Comparison of ENCODE assay signal across 19 mouse cellular contexts in the genomic region with DNA sequence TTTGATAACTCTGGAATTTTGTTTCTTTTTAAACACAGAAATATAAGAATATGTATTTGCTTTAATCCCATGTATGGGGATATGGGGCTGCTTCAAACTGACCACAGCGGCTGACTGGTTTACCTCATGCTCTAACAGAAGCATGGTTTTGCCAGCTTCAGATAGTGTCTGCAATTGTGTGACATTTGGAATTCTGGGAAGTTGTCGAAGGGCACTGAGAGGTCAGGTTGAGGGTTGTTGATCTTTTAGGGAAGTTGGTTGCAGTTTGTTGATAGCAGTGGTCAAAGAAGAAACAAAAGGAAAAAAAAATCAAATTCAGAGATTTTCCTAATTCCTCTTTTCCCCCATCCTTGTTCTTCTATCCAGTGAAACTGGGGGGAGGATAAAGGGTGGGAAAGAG. TPM values are rescaled to one million over a fixed set of nuclear protein-coding genes. Genes with fewer than 3 reads are reported as not detected.
A peak's percentile ranks its signal among the peaks of the same experiment; 100 is the strongest.
DNase-seq lines count a peak whose midpoint lies in the region; ATAC-seq and TF ChIP-seq lines count a peak whose summit lies in the region.
"Had no signal": no experiment of that assay in that cellular context is flagged by ENCODE, and none has a peak within 500 bp of the region (broad histone marks: within the 10 kb centered on the region; RNA-seq: fewer than 3 reads in every experiment).

No protein-coding gene starts in this region.

- TF ChIP-seq CTCF in liver, adult 2 months (IDR thresholded peaks at IDR 0.05; ENCODE audit: low read depth, low read length), result no peak
- no peak for TF ChIP-seq CTCF in liver, postnatal 0 days (IDR thresholded peaks at IDR 0.05; ENCODE audit: low read depth)

- no peak for TF ChIP-seq POLR2A in liver, adult 2 months (IDR thresholded peaks at IDR 0.05; ENCODE audit: extremely low read depth, insufficient read depth, low read length)

- H3K79me2 ChIP-seq in liver, adult 2 months (ENCODE audit: control insufficient read depth, insufficient read depth, low read length), result peaks cover 32% of the 10 kb centered on the region; the same call in 1 of the 2 replicates

- no peak overlapping the region for H3K4me2 ChIP-seq in liver, postnatal 0 days (ENCODE audit: low read depth, low read length)

- WGBS in liver, adult 2 months, result 4% methylated on average over 2 of the region's 2 CpGs
- 44% methylated on average over 2 of the region's 2 CpGs for WGBS in liver, postnatal 0 days (ENCODE audit: insufficient replicate concordance)

- intact Hi-C loops in heart, postnatal 14 days (cut with DNase I), result no loop called here

- no peaks in the 10 kb centered on the region for H3K27me3 ChIP-seq in liver, adult 2 months (ENCODE audit: control insufficient read depth, insufficient read depth, low read length)
- H3K27me3 ChIP-seq in liver, postnatal 0 days (ENCODE audit: insufficient read depth, low read length), result no peaks in the 10 kb centered on the region
- H3K27me3 ChIP-seq: CH12.LX, Patski had no signal

- no peak for ATAC-seq in liver, postnatal 0 days
- ATAC-seq: activated CD4-positive, CD25-positive, alpha-beta regulatory T cell, adult 4 months; CD4-positive, CD25-positive, alpha-beta regulatory T cell, adult 4 months; Patski had no signal

- 0 out of 2 replicates have a peak, but pooled peaks cover 2% of the 10 kb centered on the region for H3K36me3 ChIP-seq in liver, adult 2 months (ENCODE audit: control insufficient read depth, insufficient read depth, low read length)
- H3K36me3 ChIP-seq in liver, postnatal 0 days (replicated peaks; ENCODE audit: insufficient read depth, low read length), result no peaks in the 10 kb centered on the region

- peak overlapping the region; percentile 10; the same call in 1 of the 2 replicates for H3K27ac ChIP-seq in liver, adult 2 months (replicated peaks; ENCODE audit: insufficient read depth, low read depth, low read length)
- no peak overlapping the region for H3K27ac ChIP-seq in liver, postnatal 0 days (ENCODE audit: low read depth)

- peak; percentile 87 for DNase-seq in heart, adult 11 months
- no peak for DNase-seq in heart, postnatal 14 days
- peak; percentile 67 for DNase-seq in liver, adult 2 months (ENCODE audit: extremely low read depth, low read depth, low spot score)
- DNase-seq in liver, postnatal 0 days, result no peak
- DNase-seq: adrenal gland, adult 2 months; adrenal gland, adult 8-10 months; adrenal gland, postnatal 10 days; adrenal gland, postnatal 14 days; adrenal gland, postnatal 25 days; adrenal gland, postnatal 36 days; B cell, adult 2 months; cerebellum, adult 11 months; cerebellum, adult 11-12 months; cerebellum, adult 18-20 months had no signal

- no peak overlapping the region for H3K9ac ChIP-seq in liver, adult 2 months (ENCODE audit: low read depth, low read length)
- no peak overlapping the region for H3K9ac ChIP-seq in liver, postnatal 0 days (replicated peaks)

- no peak overlapping the region for H3K4me3 ChIP-seq in liver, adult 2 months (ENCODE audit: insufficient read depth, low read depth, low read length)
- H3K4me3 ChIP-seq in liver, postnatal 0 days (ENCODE audit: low read depth, low read length), result no peak overlapping the region

- no peaks in the 10 kb centered on the region for H3K9me3 ChIP-seq in liver, postnatal 0 days (ENCODE audit: low read length)
- H3K9me3 ChIP-seq: G1E had no signal

- TF ChIP-seq EP300 in liver, postnatal 0 days (IDR thresholded peaks at IDR 0.05; ENCODE audit: low read depth), result no peak

- peaks cover 11% of the 10 kb centered on the region for H3K4me1 ChIP-seq in liver, adult 2 months (ENCODE audit: control insufficient read depth, insufficient read depth, low read length)
- H3K4me1 ChIP-seq in liver, postnatal 0 days (ENCODE audit: insufficient read depth), result peaks cover 7% of the 10 kb centered on the region; the same call in 1 of the 2 replicates

RNA-seq across cellular contexts. Expression of gene Med27, which starts 59.2 kb away (rescaled TPM):
- total RNA-seq in heart, postnatal 14 days (2021), result 10 to 100 TPM; 15.2 to 15.5 TPM
- total RNA-seq in liver, adult 2 months (2014; rRNA removed), result 5.7 and 5.9 TPM in 2 replicates
- polyA plus RNA-seq in liver, adult 2 months (2012; rRNA removed), result 13.2 and 13.5 TPM in 2 replicates
- polyA plus RNA-seq in liver, postnatal 0 days (2015; fragmentation: Nextera tagmentation; extraction: Ambion mirVana), result 10.4 and 13.0 TPM in 2 replicates

Comparison
In these comparisons a context has a peak if more than half of its experiments do, and no peak if none do; other contexts are left out.
1. DNase-seq: peak in heart, adult 11 months (single experiment) and liver, adult 2 months (single experiment); none in heart, postnatal 14 days (0 of 2) and liver, postnatal 0 days (single experiment).